In genomic region chr4:117125910-117126674, GRCm38 (mm10) we compare ENCODE assay signal across 8 mouse cellular contexts. TPM values are rescaled to one million over a fixed set of nuclear protein-coding genes. Genes with fewer than 3 reads are reported as not detected.
A peak's percentile ranks its signal among the peaks of the same experiment; 100 is the strongest.
DNase-seq lines count a peak whose midpoint lies in the region; ATAC-seq and TF ChIP-seq lines count a peak whose summit lies in the region.

No protein-coding gene starts in this region.

- H3K4me1 ChIP-seq in cortical plate, adult 2 months (ENCODE audit: control insufficient read depth, insufficient read depth, low read length), result peaks cover 7% of the 10 kb centered on the region; the same call in 1 of the 2 replicates
- peaks cover 7% of the 10 kb centered on the region; the same call in 1 of the 2 replicates for H3K4me1 ChIP-seq in kidney, adult 2 months (ENCODE audit: control insufficient read depth, insufficient read depth, low read length)
- peaks cover 32% of the 10 kb centered on the region for H3K4me1 ChIP-seq in lung, embryonic 15.5 days

- H3K9me3 ChIP-seq in lung, embryonic 15.5 days, result no peaks in the 10 kb centered on the region

- H3K27me3 ChIP-seq in kidney, adult 2 months (replicated peaks; ENCODE audit: control insufficient read depth, insufficient read depth, low read length), result no peaks in the 10 kb centered on the region
- H3K27me3 ChIP-seq in lung, embryonic 15.5 days, result no peaks in the 10 kb centered on the region

- peak; percentile 36; the same call in 1 of the 2 replicates for TF ChIP-seq POLR2A in cortical plate, adult 2 months (IDR thresholded peaks at IDR 0.05; ENCODE audit: extremely low read depth, insufficient read depth, low read length)
- no peak for TF ChIP-seq POLR2A in kidney, adult 2 months (IDR thresholded peaks at IDR 0.05; ENCODE audit: low read depth, low read length)

- no peak for TF ChIP-seq CTCF in cortical plate, adult 2 months (IDR thresholded peaks at IDR 0.05; ENCODE audit: extremely low read depth, insufficient read depth, low read length)
- no peak for TF ChIP-seq CTCF in kidney, adult 2 months (conservative IDR thresholded peaks at IDR 0.05; ENCODE audit: insufficient read depth, insufficient read length, low read depth, low read length)

- ATAC-seq in lung, embryonic 15.5 days (ENCODE audit: borderline replicate concordance, extremely low read depth, low FRiP score, low TSS enrichment), result peak; percentile 66
- ATAC-seq in neutrophil, adult 5-6 weeks (ENCODE audit: extremely low read depth, insufficient number of reproducible peaks, low FRiP score, poor library complexity, severe bottlenecking), result peak; percentile 71
- no peak for ATAC-seq in megakaryocyte-erythroid progenitor cell, adult 5-6 weeks (replicated peaks; ENCODE audit: low FRiP score, low TSS enrichment, poor library complexity, severe bottlenecking)

- peak overlapping the region; percentile 26; the same call in 1 of the 2 replicates for H3K4me2 ChIP-seq in lung, embryonic 15.5 days

- 41% methylated on average over 15 of the region's 15 CpGs for WGBS in kidney, adult 2 months
- WGBS in lung, embryonic 15.5 days, result 38% methylated on average over 15 of the region's 15 CpGs

- peak; percentile 85 for DNase-seq in 3134 (ENCODE audit: extremely low read depth, insufficient read length, low spot score)
- peak; percentile 59 to 60 for DNase-seq in CD8-positive naive resting alpha-beta T cell, adult 2 months (ENCODE audit: low read depth in 2 of 2, low spot score in 2 of 2)
- peak; percentile 93 for DNase-seq in heart, adult 8-10 months (ENCODE audit: low spot score)
- DNase-seq in kidney, adult 2 months, result peak; percentile 91

- peak overlapping the region; percentile 97 for H3K27ac ChIP-seq in cortical plate, adult 2 months (ENCODE audit: insufficient read depth, low read length)
- H3K27ac ChIP-seq in kidney, adult 2 months (ENCODE audit: insufficient read depth, low read depth, low read length), result peak overlapping the region; percentile 99
- H3K27ac ChIP-seq in lung, embryonic 15.5 days, result peak overlapping the region; percentile 94

- H3K36me3 ChIP-seq in kidney, adult 2 months (ENCODE audit: control insufficient read depth, insufficient read depth, low read length), result no peaks in the 10 kb centered on the region
- 0 out of 2 replicates have a peak, but pooled peaks cover 3% of the 10 kb centered on the region for H3K36me3 ChIP-seq in lung, embryonic 15.5 days

- H3K9ac ChIP-seq in lung, embryonic 15.5 days, result peak overlapping the region; percentile 23

- no peak overlapping the region for H3K4me3 ChIP-seq in cortical plate, adult 2 months (ENCODE audit: insufficient read depth, low read length)
- no peak overlapping the region for H3K4me3 ChIP-seq in kidney, adult 2 months (ENCODE audit: insufficient read depth, low read depth, low read length)
- no peak overlapping the region for H3K4me3 ChIP-seq in lung, embryonic 15.5 days

RNA-seq across cellular contexts. Expression of gene Tctex1d4, which starts 0.5 kb away (rescaled TPM):
- 0.68 and 1.8 TPM in 2 replicates for polyA plus RNA-seq in cortical plate, adult 2 months (2012; rRNA removed)
- total RNA-seq in heart, adult 8-10 months (2022), result under 1 TPM in 1 of 4 experiments, not detected in 3; 0.40 TPM
- 0.20 TPM in 1 of 2 replicates, not detected in the other for polyA plus RNA-seq in kidney, adult 2 months (2012; rRNA removed)
- 0.50 and 1.0 TPM in 2 replicates for polyA plus RNA-seq in lung, embryonic 15.5 days (2015; fragmentation: Nextera tagmentation; extraction: Ambion mirVana)
- total RNA-seq in neutrophil, adult 5-6 weeks (2017), result 0.61 TPM in 1 of 2 replicates, not detected in the other
- not detected in 2 replicates for total RNA-seq in megakaryocyte-erythroid progenitor cell, adult 5-6 weeks (2014; fragmentation: Nextera tagmentation)
- total RNA-seq in megakaryocyte-erythroid progenitor cell, adult 5-6 weeks (2017), result not detected in 2 replicates

RNA-seq across cellular contexts. Expression of gene Btbd19, which starts 0.6 kb away (rescaled TPM):
- 14.6 and 14.9 TPM in 2 replicates for polyA plus RNA-seq in cortical plate, adult 2 months (2012; rRNA removed)
- 1 to 10 TPM; 1.8 to 3.5 (median 2.4) TPM for total RNA-seq in heart, adult 8-10 months (2022)
- polyA plus RNA-seq in kidney, adult 2 months (2012; rRNA removed), result 4.5 and 4.6 TPM in 2 replicates
- polyA plus RNA-seq in lung, embryonic 15.5 days (2015; fragmentation: Nextera tagmentation; extraction: Ambion mirVana), result 5.9 and 6.8 TPM in 2 replicates
- total RNA-seq in neutrophil, adult 5-6 weeks (2017), result 58.1 and 59.0 TPM in 2 replicates
- 17.5 and 19.1 TPM in 2 replicates for total RNA-seq in megakaryocyte-erythroid progenitor cell, adult 5-6 weeks (2014; fragmentation: Nextera tagmentation)
- total RNA-seq in megakaryocyte-erythroid progenitor cell, adult 5-6 weeks (2017), result 7.7 and 15.6 TPM in 2 replicates

RNA-seq across cellular contexts. Expression of gene Plk3, which starts 7.7 kb away (rescaled TPM):
- polyA plus RNA-seq in cortical plate, adult 2 months (2012; rRNA removed), result 16.0 and 19.5 TPM in 2 replicates
- 1 to 10 TPM; 1.2 to 1.8 (median 1.6) TPM for total RNA-seq in heart, adult 8-10 months (2022)
- 6.9 and 8.6 TPM in 2 replicates for polyA plus RNA-seq in kidney, adult 2 months (2012; rRNA removed)
- 3.1 and 4.1 TPM in 2 replicates for polyA plus RNA-seq in lung, embryonic 15.5 days (2015; fragmentation: Nextera tagmentation; extraction: Ambion mirVana)
- total RNA-seq in neutrophil, adult 5-6 weeks (2017), result 24.2 and 25.4 TPM in 2 replicates
- 0.66 and 1.8 TPM in 2 replicates for total RNA-seq in megakaryocyte-erythroid progenitor cell, adult 5-6 weeks (2014; fragmentation: Nextera tagmentation)
- 0.94 and 2.8 TPM in 2 replicates for total RNA-seq in megakaryocyte-erythroid progenitor cell, adult 5-6 weeks (2017)

RNA-seq across cellular contexts. Expression of gene Rps8, which starts 30.0 kb away (rescaled TPM):
- 499 and 554 TPM in 2 replicates for polyA plus RNA-seq in cortical plate, adult 2 months (2012; rRNA removed)
- total RNA-seq in heart, adult 8-10 months (2022), result 100 to 1,000 TPM; 504 to 617 (median 566) TPM
- polyA plus RNA-seq in kidney, adult 2 months (2012; rRNA removed), result 372 and 534 TPM in 2 replicates
- polyA plus RNA-seq in lung, embryonic 15.5 days (2015; fragmentation: Nextera tagmentation; extraction: Ambion mirVana), result 923 and 933 TPM in 2 replicates
- total RNA-seq in neutrophil, adult 5-6 weeks (2017), result 1,061 and 1,103 TPM in 2 replicates
- 5,319 and 5,634 TPM in 2 replicates for total RNA-seq in megakaryocyte-erythroid progenitor cell, adult 5-6 weeks (2014; fragmentation: Nextera tagmentation)
- total RNA-seq in megakaryocyte-erythroid progenitor cell, adult 5-6 weeks (2017), result 1,767 and 2,088 TPM in 2 replicates

RNA-seq across cellular contexts. Expression of gene Ptch2, which starts 30.2 kb away (rescaled TPM):
- polyA plus RNA-seq in cortical plate, adult 2 months (2012; rRNA removed), result 1.5 and 1.8 TPM in 2 replicates
- total RNA-seq in heart, adult 8-10 months (2022), result 1 to 10 TPM in 1 of 4 experiments, under 1 TPM in 3; 0.44 to 1.0 (median 0.58) TPM
- polyA plus RNA-seq in kidney, adult 2 months (2012; rRNA removed), result 5.0 and 7.1 TPM in 2 replicates
- 7.1 and 7.9 TPM in 2 replicates for polyA plus RNA-seq in lung, embryonic 15.5 days (2015; fragmentation: Nextera tagmentation; extraction: Ambion mirVana)
- total RNA-seq in neutrophil, adult 5-6 weeks (2017), result 0.35 TPM in 1 of 2 replicates, not detected in the other
- 0.25 TPM in 1 of 2 replicates, not detected in the other for total RNA-seq in megakaryocyte-erythroid progenitor cell, adult 5-6 weeks (2014; fragmentation: Nextera tagmentation)
- not detected in 2 replicates for total RNA-seq in megakaryocyte-erythroid progenitor cell, adult 5-6 weeks (2017)
